Mouse (Mus musculus) kidney, adult 2 months (tissue): ENCODE measurements around the gene Ttc41.

Experiments
- CTCF ChIP-seq: fragments of 200-500 bp; conservative IDR thresholded peaks from 2 replicates; pipeline ENCODE4 v1.5.1; 2011; ENCODE audit warnings: low read depth, mild to moderate bottlenecking, control low read depth, low read length, moderate library complexity, mixed read lengths; ENCODE audit not compliant: insufficient read depth, insufficient read length
- POLR2A ChIP-seq: fragments of 200-500 bp; IDR thresholded peaks from one replicate; pipeline ENCODE4 v1.6.1; 2011; ENCODE audit warnings: low read depth, low read length, control low read depth

GRCm38 (mm10) chr10:86788193-86788592, 82.6 kb downstream of the Ttc41 start:
- TF ChIP-seq CTCF (no peak), POLR2A (no peak)
